Mouse (Mus musculus) stomach, postnatal 0 days (tissue): ENCODE data around the gene Ermap. TPM values are rescaled to one million over a fixed set of nuclear protein-coding genes. Genes with fewer than 3 reads are reported as not detected.

ENCODE experiments used
- ATAC-seq: fragments of 200-750 bp; cut with Nextera tagmentation; 2 replicates; pipeline ENCODE4 v1.8.0; 2017; ENCODE audit not compliant: low FRiP score, low TSS enrichment
- DNase-seq: peaks from one replicate; pipeline ENCODE4 v3.0.0-alpha.2; 2016; ENCODE audit warnings: low spot score
- H3K27ac ChIP-seq: fragments of 300-500 bp; sonication (generic); replicated peaks from 2 replicates; pipeline ENCODE4 v1.5.1; 2014; ENCODE audit warnings: mild to moderate bottlenecking, control low read depth
- H3K27me3 ChIP-seq: fragments of 300-500 bp; sonication (generic); 2 replicates; pipeline ENCODE4 v1.6.1; 2014; ENCODE audit warnings: low read length; ENCODE audit not compliant: control insufficient read depth, insufficient read depth
- H3K36me3 ChIP-seq: fragments of 300-500 bp; sonication (generic); 2 replicates; pipeline ENCODE4 v1.6.1; 2014; ENCODE audit warnings: low read length, mixed read lengths; ENCODE audit not compliant: control insufficient read depth, insufficient read depth
- H3K4me1 ChIP-seq: fragments of 300-500 bp; sonication (generic); replicated peaks from 2 replicates; pipeline ENCODE4 v1.6.1; 2014; ENCODE audit warnings: antibody characterized with exemption; ENCODE audit not compliant: control insufficient read depth, insufficient read depth
- H3K4me2 ChIP-seq: fragments of 300-500 bp; sonication (generic); replicated peaks from 2 replicates; pipeline ENCODE4 v1.6.1; 2014; ENCODE audit warnings: low read depth, mild to moderate bottlenecking, control low read depth, moderate library complexity
- H3K4me3 ChIP-seq: fragments of 300-500 bp; sonication (generic); 2 replicates; pipeline ENCODE4 v1.5.1; 2014; ENCODE audit warnings: low read depth, low read length, control low read depth
- H3K9ac ChIP-seq: fragments of 300-500 bp; sonication (generic); 2 replicates; pipeline ENCODE4 v1.6.1; 2014; ENCODE audit warnings: mild to moderate bottlenecking, low read length, control low read depth, mixed read lengths
- H3K9me3 ChIP-seq: fragments of 300-500 bp; sonication (generic); 2 replicates; pipeline ENCODE4 v1.6.1; 2016; ENCODE audit warnings: low read length; ENCODE audit not compliant: control insufficient read depth
- CTCF ChIP-seq: IDR thresholded peaks from 2 replicates; pipeline ENCODE4 v1.5.1; 2016; ENCODE audit warnings: antibody characterized with exemption, low read depth, mild to moderate bottlenecking, moderate library complexity
- EP300 ChIP-seq: optimal IDR thresholded peaks from 2 replicates; pipeline ENCODE3; 2016; ENCODE audit warnings: antibody characterized with exemption
- WGBS: fragments of 180-500 bp; shearing (Covaris S2); extraction: QIAGEN DNeasy Blood & Tissue Kit; methylation state at CpG from one replicate; pipeline ENCODE4 v1.1.7; 2014; 5-methylcytosine and 5-hydroxymethylcytosine counted together
- microRNA counts: library from miRNA; unstranded; fragments of <30 nt; microRNA quantifications from one replicate; lab custom pipeline; 2015
- microRNA-seq: library from miRNA; unstranded; fragments of <30 nt; microRNA quantifications from one replicate; pipeline ENCODE4, GENCODE M21; 2016
- polyA plus RNA-seq: library from polyadenylated mRNA; unstranded; fragments of >200 nt; fragmentation: Nextera tagmentation; extraction: Ambion mirVana; gene quantifications from 2 replicates; pipeline ENCODE4 v1.2.1, GENCODE M21; 2015

The Ermap gene
- polyA plus RNA-seq, 1 experiment from 2014 or later, result 0.42 TPM

GRCm38 (mm10) chr4:119131189-119131910, 58.5 kb downstream of the Ermap start:
- Histone ChIP-seq H3K4me1 (no peaks in the 10 kb centered on the region; the same call in 1 of the 2 replicates), H3K9ac (no peak overlapping the region), H3K27me3 (no peaks in the 10 kb centered on the region), H3K9me3 (no peaks in the 10 kb centered on the region), H3K4me3 (no peak overlapping the region), H3K27ac (no peak overlapping the region), H3K36me3 (peaks cover 42% of the 10 kb centered on the region), H3K4me2 (no peak overlapping the region)
- 74% methylated on average over 8 of the region's 8 CpGs for WGBS
- DNase-seq, result no peak
- TF ChIP-seq EP300, result no peak
- TF ChIP-seq CTCF, result no peak
- ATAC-seq, result peak; percentile 75

- ATAC-seq (no peak), DNase-seq (no peak)
- H3K4me1 ChIP-seq, result peaks cover 4% of the 10 kb centered on the region; the same call in 1 of the 2 replicates
- H3K9me3 ChIP-seq, result no peaks in the 10 kb centered on the region
- peaks cover 21% of the 10 kb centered on the region for H3K36me3 ChIP-seq
- TF ChIP-seq CTCF, result no peak
- TF ChIP-seq EP300, result no peak
- no peak overlapping the region for H3K9ac ChIP-seq
- H3K27ac ChIP-seq, result no peak overlapping the region
- no peak overlapping the region for H3K4me2 ChIP-seq
- 89% methylated on average over 1 of the region's 1 CpGs for WGBS
- no peaks in the 10 kb centered on the region for H3K27me3 ChIP-seq
- no peak overlapping the region for H3K4me3 ChIP-seq
Observed at GRCm38 (mm10) chr4:119129096-119129495, 60.7 kb downstream of the Ermap start.

GRCm38 (mm10) chr4:119128547-119128946, 61.3 kb downstream of the Ermap start:
- TF ChIP-seq CTCF (no peak), EP300 (no peak)
- Histone ChIP-seq H3K9ac (no peak overlapping the region), H3K4me3 (no peak overlapping the region), H3K27ac (peak overlapping the region; percentile 24; the same call in 1 of the 2 replicates), H3K4me1 (peaks cover 4% of the 10 kb centered on the region; the same call in 1 of the 2 replicates), H3K4me2 (no peak overlapping the region), H3K36me3 (peaks cover 17% of the 10 kb centered on the region), H3K9me3 (no peaks in the 10 kb centered on the region), H3K27me3 (no peaks in the 10 kb centered on the region)
- WGBS, result 72% methylated on average over 7 of the region's 7 CpGs
- DNase-seq (no peak), ATAC-seq (no peak)

- no peak for DNase-seq
- no peak overlapping the region for H3K9ac ChIP-seq
- no peak overlapping the region for H3K4me3 ChIP-seq
- no peak overlapping the region for H3K27ac ChIP-seq
- no peaks in the 10 kb centered on the region for H3K9me3 ChIP-seq
- H3K36me3 ChIP-seq, result peaks cover 13% of the 10 kb centered on the region
- no peak overlapping the region for H3K4me2 ChIP-seq
- 56% methylated on average over 6 of the region's 6 CpGs for WGBS
- TF ChIP-seq EP300 (no peak), CTCF (no peak)
- ATAC-seq, result no peak
- H3K4me1 ChIP-seq, result peaks cover 4% of the 10 kb centered on the region; the same call in 1 of the 2 replicates
- no peaks in the 10 kb centered on the region for H3K27me3 ChIP-seq
Observed at GRCm38 (mm10) chr4:119127229-119127628, 62.6 kb downstream of the Ermap start.

GRCm38 (mm10) chr4:119125577-119126270, 64.1 kb downstream of the Ermap start:
- no peak for ATAC-seq
- Histone ChIP-seq H3K27ac (peak overlapping the region; percentile 40; the same call in 1 of the 2 replicates), H3K9me3 (no peaks in the 10 kb centered on the region), H3K9ac (no peak overlapping the region), H3K4me2 (no peak overlapping the region), H3K4me3 (no peak overlapping the region), H3K36me3 (peaks cover 11% of the 10 kb centered on the region), H3K27me3 (no peaks in the 10 kb centered on the region), H3K4me1 (peaks cover 6% of the 10 kb centered on the region; the same call in 1 of the 2 replicates)
- WGBS, result 62% methylated on average over 9 of the region's 9 CpGs
- no peak for DNase-seq
- TF ChIP-seq EP300 (no peak), CTCF (no peak)

MicroRNA genes within 50 kb of the gene (microRNA counts, 519-probe panel; counts per million panel counts)
- microRNA mmu-miR-1957 (lab: Ali Mortazavi, UCI), result not detected

Small RNAs within 50 kb of the gene (microRNA-seq; reads per million reads assigned to microRNA genes)
- gene Mir1957a, result not detected

Other genes starting within 250 kb of the Ermap start
- gene Lao1, start 228.4 kb downstream of the Ermap start, polyA plus RNA-seq, result 0.08 and 0.27 TPM in 2 replicates
- gene Slc2a1, start 81.3 kb downstream of the Ermap start, polyA plus RNA-seq, result 36.9 and 39.8 TPM in 2 replicates
- gene Zfp691, start 15.8 kb downstream of the Ermap start, polyA plus RNA-seq, result 3.7 and 4.1 TPM in 2 replicates
- 99.7 and 100 TPM in 2 replicates for gene Svbp, start 5.3 kb upstream of the Ermap start, polyA plus RNA-seq
- gene Tmem269, start 28.2 kb upstream of the Ermap start, polyA plus RNA-seq, result 0.07 and 0.10 TPM in 2 replicates
- gene AU022252, start 42.7 kb upstream of the Ermap start, polyA plus RNA-seq, result 15.6 and 16.9 TPM in 2 replicates
- 17.0 and 19.7 TPM in 2 replicates for gene P3h1, start 42.9 kb upstream of the Ermap start, polyA plus RNA-seq
- gene Cldn19, start 65.4 kb upstream of the Ermap start, polyA plus RNA-seq, result 0.07 TPM in 1 of 2 replicates, not detected in the other
- 330 and 339 TPM in 2 replicates for gene Ybx1, start 104.6 kb upstream of the Ermap start, polyA plus RNA-seq
- gene Ppih, start 130.5 kb upstream of the Ermap start, polyA plus RNA-seq, result 42.0 and 44.7 TPM in 2 replicates
- gene Ccdc30, start 225.5 kb upstream of the Ermap start, polyA plus RNA-seq, result 1.4 and 2.2 TPM in 2 replicates
- gene Ppcs, start 232.4 kb upstream of the Ermap start, polyA plus RNA-seq, result 30.7 and 31.6 TPM in 2 replicates
- 0.15 and 0.35 TPM in 2 replicates for gene Zmynd12, start 232.8 kb upstream of the Ermap start, polyA plus RNA-seq